ENCODE assay signal across 22 mouse cellular contexts in genomic region chr1:128671495-128671894, GRCm38 (mm10).
A peak's percentile ranks its signal among the peaks of the same experiment; 100 is the strongest.
DNase-seq lines count a peak whose midpoint lies in the region; ATAC-seq lines count a peak whose summit lies in the region.
"Had no signal": no experiment of that assay in that cellular context is flagged by ENCODE, and none has a peak within 500 bp of the region (broad histone marks: within the 10 kb centered on the region; RNA-seq: fewer than 3 reads in every experiment).

No protein-coding gene starts in this region.

- H3K27ac ChIP-seq in kidney, embryonic 15.5 days: peak overlapping the region; percentile 57
- peak overlapping the region; percentile 42 for H3K27ac ChIP-seq in lung, embryonic 15.5 days
- H3K27ac ChIP-seq in stomach, embryonic 16.5 days (ENCODE audit: low read length): peak overlapping the region; percentile 58; the same call in 1 of the 2 replicates
- H3K27ac ChIP-seq: embryonic facial prominence, embryonic 13.5 days; forebrain, embryonic 10.5 days; gastrocnemius, adult 2 months; heart, embryonic 13.5 days; hindbrain, embryonic 12.5 days had no signal

- no peak for DNase-seq in kidney, adult 8-10 months
- DNase-seq in lung, postnatal 14 days: no peak
- peak; percentile 37 for DNase-seq in gonadal fat pad, adult 2 months (ENCODE audit: low read depth)
- DNase-seq in layer of hippocampus, adult 11-12 months (ENCODE audit: low spot score): no peak
- DNase-seq: adrenal gland, postnatal 14 days; cerebellum, adult 11-12 months; cerebellum, adult 9-10 months; cerebellum, postnatal 25 days; gastrocnemius, adult 2 months; gastrocnemius, postnatal 25 days; heart, adult 11 months; heart, postnatal 36 days had no signal

- peaks cover 43% of the 10 kb centered on the region for H3K4me1 ChIP-seq in kidney, embryonic 15.5 days
- 0 out of 2 replicates have a peak, but pooled peaks cover 12% of the 10 kb centered on the region for H3K4me1 ChIP-seq in lung, embryonic 15.5 days
- H3K4me1 ChIP-seq in stomach, embryonic 16.5 days (ENCODE audit: control insufficient read depth, insufficient read depth, low read length): no peaks in the 10 kb centered on the region
- H3K4me1 ChIP-seq: embryonic facial prominence, embryonic 13.5 days had no signal

- 25% methylated on average over 3 of the region's 3 CpGs for WGBS in kidney, embryonic 15.5 days
- 40% methylated on average over 3 of the region's 3 CpGs for WGBS in lung, embryonic 15.5 days
- WGBS in stomach, embryonic 16.5 days: 48% methylated on average over 3 of the region's 3 CpGs

- no peaks in the 10 kb centered on the region for H3K27me3 ChIP-seq in kidney, embryonic 15.5 days
- H3K27me3 ChIP-seq in lung, embryonic 15.5 days: no peaks in the 10 kb centered on the region
- H3K27me3 ChIP-seq in stomach, embryonic 16.5 days (ENCODE audit: control insufficient read depth, insufficient read depth, low read length): no peaks in the 10 kb centered on the region; the same call in 1 of the 2 replicates
- H3K27me3 ChIP-seq: embryonic facial prominence, embryonic 13.5 days; heart, embryonic 13.5 days; hindbrain, embryonic 12.5 days; Patski had no signal

- H3K9me3 ChIP-seq in kidney, embryonic 15.5 days (replicated peaks): no peaks in the 10 kb centered on the region
- no peaks in the 10 kb centered on the region for H3K9me3 ChIP-seq in lung, embryonic 15.5 days
- H3K9me3 ChIP-seq in stomach, embryonic 16.5 days (replicated peaks; ENCODE audit: control insufficient read depth, low read length): no peaks in the 10 kb centered on the region
- H3K9me3 ChIP-seq: embryonic facial prominence, embryonic 13.5 days; hindbrain, embryonic 12.5 days had no signal

- H3K4me2 ChIP-seq in kidney, embryonic 15.5 days: peak overlapping the region; percentile 19; the same call in 1 of the 2 replicates
- H3K4me2 ChIP-seq in lung, embryonic 15.5 days: no peak overlapping the region
- H3K4me2 ChIP-seq in stomach, embryonic 16.5 days (ENCODE audit: low read depth, low read length): no peak overlapping the region
- H3K4me2 ChIP-seq: embryonic facial prominence, embryonic 13.5 days; heart, embryonic 13.5 days; hindbrain, embryonic 12.5 days had no signal

- no peaks in the 10 kb centered on the region for H3K36me3 ChIP-seq in kidney, embryonic 15.5 days
- no peaks in the 10 kb centered on the region for H3K36me3 ChIP-seq in lung, embryonic 15.5 days
- no peaks in the 10 kb centered on the region for H3K36me3 ChIP-seq in stomach, embryonic 16.5 days (ENCODE audit: control insufficient read depth, insufficient read depth, low read length)
- H3K36me3 ChIP-seq: embryonic facial prominence, embryonic 13.5 days; forebrain, embryonic 10.5 days; heart, embryonic 13.5 days; hindbrain, embryonic 12.5 days had no signal

- ATAC-seq in kidney, embryonic 15.5 days (replicated peaks; ENCODE audit: low FRiP score): peak; percentile 9; the same call in 1 of the 2 replicates
- no peak for ATAC-seq in lung, embryonic 15.5 days (ENCODE audit: borderline replicate concordance, extremely low read depth, low FRiP score, low TSS enrichment)
- ATAC-seq in stomach, embryonic 16.5 days (ENCODE audit: insufficient read depth, low FRiP score): peak; percentile 55; the same call in 1 of the 2 replicates
- ATAC-seq: activated CD4-positive, CD25-positive, alpha-beta regulatory T cell, adult 4 months; forebrain, embryonic 14.5 days; Patski had no signal

- H3K9ac ChIP-seq in kidney, embryonic 15.5 days: no peak overlapping the region
- H3K9ac ChIP-seq in lung, embryonic 15.5 days: no peak overlapping the region
- no peak overlapping the region for H3K9ac ChIP-seq in stomach, embryonic 16.5 days (ENCODE audit: low read length)
- H3K9ac ChIP-seq: embryonic facial prominence, embryonic 13.5 days; heart, embryonic 13.5 days; hindbrain, embryonic 12.5 days had no signal

- H3K4me3 ChIP-seq in kidney, embryonic 15.5 days (replicated peaks): no peak overlapping the region
- no peak overlapping the region for H3K4me3 ChIP-seq in lung, embryonic 15.5 days
- no peak overlapping the region for H3K4me3 ChIP-seq in stomach, embryonic 16.5 days (replicated peaks; ENCODE audit: low read length)
- H3K4me3 ChIP-seq: embryonic facial prominence, embryonic 13.5 days; forebrain, embryonic 10.5 days; gastrocnemius, adult 2 months; heart, embryonic 13.5 days; hindbrain, embryonic 12.5 days had no signal
